Mouse (Mus musculus): ENCODE data around the gene Fmnl3.

GRCm38 (mm10) chr15:99328011-99328410 is 42.3 kb downstream of the Fmnl3 start:
- TF ChIP-seq MEF2A (IDR thresholded peaks at IDR 0.05; ENCODE audit: borderline replicate concordance, low read depth, low read length) (no peak), USF1 (IDR thresholded peaks at IDR 0.05; ENCODE audit: low read depth, low read length) (no peak), CTCF (conservative IDR thresholded peaks at IDR 0.05 in 1 of 2, IDR thresholded peaks at IDR 0.05 in 1 of 2; ENCODE audit: low read depth in 2 of 2, low read length in 2 of 2) (no peak), GABPA (IDR thresholded peaks at IDR 0.05; ENCODE audit: insufficient replicate concordance, low read depth, low read length) (no peak), ZNF384 (IDR thresholded peaks at IDR 0.05; ENCODE audit: low read depth, low read length) (no peak)
